Mouse (Mus musculus) forebrain, embryonic 10.5 days (tissue): ENCODE data around the gene Scamp1. TPM values are rescaled to one million over a fixed set of nuclear protein-coding genes. Genes with fewer than 3 reads are reported as not detected.
A peak's percentile ranks its signal among the peaks of the same experiment; 100 is the strongest.

Source experiments
- DNase-seq: peaks from one replicate; pipeline ENCODE4 v3.0.0-alpha.2; 2017; ENCODE audit warnings: low spot score; ENCODE audit errors: extremely low spot score
- H3K27ac ChIP-seq: fragments of 300-500 bp; sonication (generic); 2 replicates; pipeline ENCODE4 v1.5.1; 2016; ENCODE audit warnings: mild to moderate bottlenecking
- H3K27me3 ChIP-seq: fragments of 300-500 bp; sonication (generic); 2 replicates; pipeline ENCODE4 v1.6.1; 2016; ENCODE audit warnings: mild to moderate bottlenecking; ENCODE audit not compliant: poor library complexity, severe bottlenecking
- H3K36me3 ChIP-seq: fragments of 300-500 bp; sonication (generic); replicated peaks from 2 replicates; pipeline ENCODE4 v1.6.1; 2016; ENCODE audit warnings: mild to moderate bottlenecking, moderate library complexity
- H3K4me1 ChIP-seq: fragments of 300-500 bp; sonication (generic); 2 replicates; pipeline ENCODE4 v1.6.1; 2016
- H3K4me3 ChIP-seq: fragments of 300-500 bp; sonication (generic); 2 replicates; pipeline ENCODE4 v1.5.1; 2016; ENCODE audit warnings: mild to moderate bottlenecking, moderate library complexity
- H3K9me3 ChIP-seq: fragments of 300-500 bp; sonication (generic); 2 replicates; pipeline ENCODE4 v1.6.1; 2016; ENCODE audit warnings: mild to moderate bottlenecking, moderate library complexity
- WGBS: fragments of 180-500 bp; shearing (Covaris S2); methylation state at CpG from one replicate; pipeline ENCODE4 v1.1.7; 2016; 5-methylcytosine and 5-hydroxymethylcytosine counted together
- polyA plus RNA-seq: library from polyadenylated mRNA; unstranded; fragments of >200 nt; fragmentation: Nextera tagmentation; extraction: Ambion mirVana; gene quantifications from 2 replicates; pipeline ENCODE4 v1.2.1, GENCODE M21; 2016

Scamp1 gene
- polyA plus RNA-seq, 1 experiment from 2014 or later = 27.3 TPM

DNA sequence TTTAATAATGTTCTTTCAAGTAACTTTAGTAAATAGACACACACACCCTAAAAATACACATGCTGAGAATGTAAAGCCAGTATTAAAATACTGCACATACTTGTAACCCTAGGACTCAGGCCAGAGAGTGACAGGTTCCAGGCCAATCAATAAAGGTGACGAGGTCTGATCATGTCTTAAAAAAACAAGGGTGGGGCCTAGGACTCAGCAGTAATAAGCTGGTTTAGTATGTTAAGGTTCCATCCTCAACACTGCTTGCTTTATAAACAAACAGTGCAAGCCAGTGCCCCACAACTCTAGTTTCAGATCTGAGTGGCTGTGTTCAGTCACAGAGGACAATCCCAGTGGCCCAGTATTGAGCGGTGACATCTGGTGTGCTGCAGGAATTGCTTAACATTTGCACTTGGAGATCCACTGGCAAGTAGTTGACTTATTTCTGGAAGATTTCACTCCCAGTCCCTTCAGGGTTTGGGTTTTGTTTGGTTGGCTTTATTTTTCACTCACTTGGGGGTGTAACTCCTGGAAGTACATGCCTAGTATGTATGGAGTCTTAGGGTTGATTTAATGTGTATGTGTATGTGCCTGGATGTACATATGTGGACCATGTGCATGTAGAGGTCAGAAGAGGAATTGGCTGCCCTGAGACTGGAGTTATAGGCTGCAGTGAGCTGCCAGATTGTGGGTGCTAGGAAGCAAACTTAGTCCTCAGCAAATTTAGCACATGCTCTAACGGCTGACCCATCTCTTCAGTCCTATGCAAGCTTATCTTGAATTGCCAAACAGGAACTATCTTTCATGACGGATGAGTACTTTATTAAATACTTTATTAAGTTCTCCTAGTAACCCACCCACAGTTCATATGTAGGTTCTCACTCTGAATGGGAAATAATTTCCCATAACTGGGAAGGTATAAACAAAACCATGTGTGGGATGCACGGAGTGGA lies 104.9 kb downstream of the Scamp1 start:
- Histone ChIP-seq H3K4me3 (no peak overlapping the region), H3K36me3 (peaks cover 10% of the 10 kb centered on the region), H3K27me3 (peaks cover 48% of the 10 kb centered on the region), H3K27ac (no peak overlapping the region), H3K4me1 (peaks cover 15% of the 10 kb centered on the region), H3K9me3 (no peaks in the 10 kb centered on the region)
- WGBS = 93% methylated on average over 5 of the region's 5 CpGs
- no peak for DNase-seq

DNA sequence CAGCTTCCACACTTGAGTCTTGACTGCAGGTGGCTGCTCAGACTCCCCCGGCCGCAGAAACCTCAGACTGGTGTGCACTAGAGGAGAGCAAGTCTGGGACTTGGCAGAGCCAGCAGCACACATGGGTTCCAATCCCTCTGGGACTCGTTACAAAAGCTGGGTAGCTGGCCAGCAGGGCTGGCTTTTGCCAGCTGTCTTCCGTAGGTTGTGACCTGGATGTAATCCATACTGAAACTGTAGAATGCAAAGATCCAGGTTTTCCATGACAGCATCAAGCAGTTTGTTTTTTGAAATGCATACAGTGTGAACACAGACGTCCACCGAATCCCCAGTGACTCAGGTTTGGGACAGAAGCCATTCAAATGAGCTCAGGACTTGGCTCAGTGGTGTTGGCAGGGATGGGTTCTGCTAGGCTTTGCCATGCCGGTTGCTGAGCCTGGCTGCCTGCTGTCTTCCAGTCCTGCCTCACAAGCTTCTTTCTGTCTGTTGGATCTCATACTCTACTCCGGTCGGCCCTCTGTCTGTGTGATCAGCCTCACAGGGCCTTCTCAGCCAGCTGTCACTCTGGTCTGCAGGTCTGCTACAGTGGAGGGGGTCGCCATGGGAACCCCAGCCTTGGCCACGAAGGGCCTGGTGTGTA lies 107.1 kb downstream of the Scamp1 start:
- Histone ChIP-seq H3K9me3 (no peaks in the 10 kb centered on the region), H3K36me3 (peaks cover 4% of the 10 kb centered on the region), H3K4me3 (no peak overlapping the region), H3K4me1 (peaks cover 38% of the 10 kb centered on the region), H3K27me3 (peaks cover 50% of the 10 kb centered on the region), H3K27ac (0 out of 2 replicates have a peak overlapping the region, but pooled peaks have one; percentile 12)
- WGBS = 81% methylated on average over 11 of the region's 11 CpGs
- DNase-seq = no peak

DNA sequence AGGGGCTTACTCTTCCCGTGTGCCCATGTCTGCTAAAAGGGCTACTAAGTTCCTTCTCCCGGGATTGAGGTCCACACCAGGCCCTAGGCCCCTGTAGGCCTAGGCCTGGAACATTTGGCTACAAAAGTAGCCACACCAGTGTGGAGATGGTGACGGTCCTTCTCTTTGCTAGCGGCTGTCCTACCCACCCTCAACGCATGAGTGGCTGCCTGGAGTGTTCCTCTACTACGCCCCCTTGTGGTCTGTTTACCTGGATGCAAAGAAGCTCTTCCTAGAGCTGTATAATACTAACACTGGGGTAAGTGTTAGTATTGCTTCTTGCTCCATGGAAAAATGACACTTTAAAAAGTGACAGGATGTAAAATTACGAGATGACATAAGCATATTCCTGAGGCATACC lies 108.5 kb downstream of the Scamp1 start:
- H3K4me1 ChIP-seq = peaks cover 51% of the 10 kb centered on the region

DNA sequence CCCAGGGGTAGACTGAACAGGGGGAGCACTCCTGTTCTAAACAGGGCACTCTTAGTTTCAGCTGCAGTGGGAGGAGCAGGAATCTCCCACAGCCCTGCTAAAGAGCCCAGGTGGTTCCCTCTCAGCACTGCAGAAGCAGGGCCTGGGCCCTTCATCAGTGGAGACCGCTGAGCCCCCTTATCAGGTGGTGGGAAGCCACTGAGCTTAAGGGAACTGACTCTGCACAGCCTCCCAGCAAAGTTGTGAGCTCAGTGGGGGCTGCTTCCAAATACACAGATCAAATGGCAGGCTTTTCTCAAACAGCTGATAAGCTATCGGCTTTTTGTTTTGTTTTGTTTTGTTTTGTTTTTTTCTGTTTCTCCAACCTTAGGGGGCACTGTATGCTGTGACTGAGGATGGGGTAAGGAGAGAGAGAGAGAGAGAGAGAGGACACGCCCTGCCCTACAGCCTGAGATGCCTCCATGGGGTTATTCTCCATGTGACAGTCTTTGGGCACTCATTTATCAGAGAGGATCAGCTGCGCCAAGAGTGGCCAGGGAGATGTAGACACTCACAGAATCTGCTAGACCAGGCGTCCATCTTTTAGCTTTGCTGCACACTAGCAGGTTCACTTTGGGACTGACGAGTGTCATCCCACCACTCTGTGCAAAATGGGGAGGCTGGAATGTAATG lies 110.1 kb downstream of the Scamp1 start:
- peaks cover 4% of the 10 kb centered on the region for H3K36me3 ChIP-seq
- WGBS = 49% methylated on average over 6 of the region's 6 CpGs
- no peak for DNase-seq
- no peak overlapping the region for H3K27ac ChIP-seq
- H3K4me1 ChIP-seq = peaks cover 63% of the 10 kb centered on the region
- peaks cover 71% of the 10 kb centered on the region for H3K27me3 ChIP-seq
- no peaks in the 10 kb centered on the region for H3K9me3 ChIP-seq
- H3K4me3 ChIP-seq = peak overlapping the region; percentile 62; the same call in 1 of the 2 replicates

More for the DNA sequence above, 108.5 kb downstream of the Scamp1 start:
- WGBS = 53% methylated on average over 7 of the region's 7 CpGs
- Histone ChIP-seq H3K27ac (no peak overlapping the region), H3K4me3 (no peak overlapping the region), H3K27me3 (peaks cover 55% of the 10 kb centered on the region), H3K36me3 (peaks cover 4% of the 10 kb centered on the region), H3K9me3 (no peaks in the 10 kb centered on the region)
- no peak for DNase-seq

DNA sequence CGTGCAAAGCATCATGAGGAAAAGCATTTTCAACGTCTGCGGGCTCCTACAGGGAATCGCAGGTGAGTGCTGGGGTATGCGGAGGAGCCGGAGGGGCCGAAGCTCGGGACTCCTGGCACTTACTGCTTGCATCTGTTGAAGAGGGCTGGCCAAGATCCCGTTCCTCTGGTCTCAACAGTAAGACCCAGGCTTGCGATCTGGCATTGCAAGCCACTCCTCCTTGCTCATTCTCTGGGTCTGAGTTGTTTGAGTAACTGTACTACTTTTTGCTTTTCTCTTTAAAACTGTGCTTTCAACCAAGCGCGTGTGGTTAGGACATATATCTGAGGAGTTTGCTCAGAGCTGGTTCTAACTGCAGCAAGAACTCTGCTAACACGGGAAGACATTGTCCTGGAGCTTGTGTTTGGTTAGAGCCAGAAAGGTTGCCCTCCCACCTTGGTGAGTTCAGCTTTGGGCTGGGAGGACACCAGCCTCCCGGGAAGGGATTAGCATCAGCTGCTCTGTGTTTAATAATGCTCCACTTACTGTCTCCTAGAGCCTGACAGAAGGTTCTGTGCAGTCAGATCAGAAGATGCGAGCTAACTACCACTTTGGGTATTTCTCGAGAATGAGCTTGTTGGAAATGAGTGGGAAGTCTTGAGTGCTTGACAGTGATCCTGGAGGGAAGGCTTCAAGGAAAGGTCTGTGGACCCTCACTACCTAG lies 110.9 kb downstream of the Scamp1 start:
- Histone ChIP-seq H3K4me3 (peak overlapping the region; percentile 62), H3K36me3 (peaks cover 4% of the 10 kb centered on the region), H3K9me3 (no peaks in the 10 kb centered on the region), H3K27me3 (peaks cover 79% of the 10 kb centered on the region), H3K4me1 (peaks cover 63% of the 10 kb centered on the region), H3K27ac (peak overlapping the region; percentile 79)
- no peak for DNase-seq
- 11% methylated on average over 16 of the region's 16 CpGs for WGBS

DNA sequence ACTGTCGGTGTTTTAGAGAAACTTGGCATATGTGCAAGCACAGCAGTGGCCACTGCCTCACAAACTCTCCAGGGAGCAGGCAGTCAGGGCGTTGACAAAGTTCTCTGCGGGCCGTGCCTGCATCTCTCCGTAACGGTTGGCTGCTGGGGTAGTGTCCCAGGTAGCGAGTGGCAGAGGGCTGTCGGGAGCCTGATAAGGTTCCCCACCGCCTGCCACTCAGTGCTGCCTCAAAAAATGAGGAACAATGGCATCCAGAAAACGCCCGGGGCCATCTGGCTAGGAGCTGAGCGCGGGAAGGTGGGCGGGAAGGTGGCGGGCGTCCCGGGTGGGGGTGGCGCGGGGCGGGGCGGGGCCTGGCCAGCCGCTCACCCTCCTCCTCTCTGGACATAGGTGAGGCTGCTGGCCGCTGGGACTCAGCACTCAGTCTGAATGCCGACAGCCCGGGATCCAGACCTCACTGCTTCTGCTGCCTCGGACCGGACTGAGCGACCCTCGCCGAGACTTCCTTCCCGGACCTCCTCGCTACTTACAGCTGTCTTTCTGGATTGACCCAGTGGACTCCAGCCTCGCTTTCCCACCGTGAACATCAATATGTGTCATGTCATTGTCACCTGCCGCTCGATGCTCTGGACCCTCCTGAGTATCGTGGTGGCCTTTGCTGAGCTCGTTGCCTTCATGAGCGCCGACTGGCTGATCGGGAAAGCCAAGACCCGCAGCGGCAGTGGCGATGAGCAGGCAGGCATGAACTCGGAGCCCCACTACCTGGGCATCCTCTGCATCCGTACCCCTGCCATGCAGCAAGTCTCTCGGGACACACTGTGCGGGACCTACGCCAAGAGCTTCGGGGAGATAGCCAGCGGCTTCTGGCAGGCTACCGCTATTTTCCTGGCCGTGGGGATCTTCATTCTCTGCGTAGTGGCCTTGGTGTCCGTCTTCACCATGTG lies 111.8 kb downstream of the Scamp1 start:
- peak overlapping the region; percentile 62 for H3K4me3 ChIP-seq
- WGBS = 1% methylated on average over 54 of the region's 55 CpGs
- peak overlapping the region; percentile 79 for H3K27ac ChIP-seq
- H3K27me3 ChIP-seq = peaks cover 88% of the 10 kb centered on the region
- H3K9me3 ChIP-seq = no peaks in the 10 kb centered on the region
- H3K36me3 ChIP-seq = peaks cover 4% of the 10 kb centered on the region; the same call in 1 of the 2 replicates
- H3K4me1 ChIP-seq = peaks cover 59% of the 10 kb centered on the region
- DNase-seq = peak; percentile 58

DNA sequence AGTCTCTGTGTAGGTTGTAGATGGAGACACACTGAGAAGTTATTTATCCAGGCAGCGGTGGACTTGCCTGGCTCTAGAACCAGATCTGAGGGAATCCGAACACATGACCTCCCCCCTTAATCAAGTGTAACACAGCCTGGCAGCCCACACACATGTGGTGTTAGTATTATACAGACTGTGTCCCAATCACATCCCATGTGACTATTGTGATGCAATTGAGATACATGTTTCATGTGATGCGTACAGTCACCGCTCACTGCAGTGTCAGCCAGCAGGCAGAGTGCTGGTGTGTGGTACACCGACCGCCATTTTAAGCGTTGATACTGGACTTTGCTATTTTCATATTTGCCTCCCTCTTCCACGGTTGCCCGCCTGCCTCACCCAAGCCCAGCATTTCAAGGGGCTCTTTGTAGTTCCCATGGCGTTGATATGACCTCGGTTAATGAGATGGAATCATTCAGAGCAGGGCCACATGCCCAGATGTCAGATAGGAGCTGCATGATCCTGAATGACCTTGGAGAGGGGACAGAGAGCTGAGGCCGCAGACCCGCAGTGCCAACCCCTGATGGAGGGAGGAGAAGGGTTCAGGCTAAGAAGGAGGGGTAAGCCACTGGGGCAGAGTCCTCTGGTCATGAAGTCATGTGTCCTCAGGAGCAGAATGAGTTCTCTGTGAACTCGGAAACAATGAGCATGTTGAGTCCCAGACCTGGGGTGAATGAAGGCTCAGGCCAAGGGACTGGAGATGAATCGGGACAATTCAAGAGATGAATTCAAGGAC lies 112.9 kb downstream of the Scamp1 start:
- Histone ChIP-seq H3K27me3 (peaks cover 92% of the 10 kb centered on the region), H3K4me1 (peaks cover 50% of the 10 kb centered on the region), H3K27ac (no peak overlapping the region), H3K9me3 (no peaks in the 10 kb centered on the region), H3K36me3 (peaks cover 4% of the 10 kb centered on the region; the same call in 1 of the 2 replicates), H3K4me3 (peak overlapping the region; percentile 62; the same call in 1 of the 2 replicates)
- DNase-seq = no peak
- WGBS = 83% methylated on average over 15 of the region's 15 CpGs

DNA sequence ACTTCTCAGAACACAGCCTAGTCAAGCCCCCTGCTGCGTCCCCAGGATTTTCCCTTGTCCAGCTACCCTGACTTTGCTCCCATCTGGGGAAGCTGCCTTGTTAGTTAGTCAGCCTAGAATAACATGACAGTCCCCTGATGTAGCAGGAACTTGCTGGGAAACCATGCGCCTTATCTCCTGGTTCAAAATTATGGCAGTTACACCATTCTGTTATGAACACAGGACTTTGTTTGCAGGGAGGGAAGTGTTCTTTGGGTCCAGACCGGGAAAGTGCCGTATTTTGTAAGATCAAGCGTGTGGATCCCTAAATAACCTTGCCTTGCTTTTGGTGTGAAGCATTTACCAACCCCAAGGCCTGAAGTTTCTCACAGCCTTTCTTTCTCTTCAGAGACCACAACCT lies 114.0 kb downstream of the Scamp1 start:
- WGBS = 22% methylated on average over 5 of the region's 5 CpGs
- DNase-seq = no peak
- Histone ChIP-seq H3K9me3 (no peaks in the 10 kb centered on the region), H3K4me3 (no peak overlapping the region), H3K4me1 (peaks cover 51% of the 10 kb centered on the region), H3K27ac (no peak overlapping the region), H3K27me3 (peaks cover 86% of the 10 kb centered on the region), H3K36me3 (no peaks in the 10 kb centered on the region)

DNA sequence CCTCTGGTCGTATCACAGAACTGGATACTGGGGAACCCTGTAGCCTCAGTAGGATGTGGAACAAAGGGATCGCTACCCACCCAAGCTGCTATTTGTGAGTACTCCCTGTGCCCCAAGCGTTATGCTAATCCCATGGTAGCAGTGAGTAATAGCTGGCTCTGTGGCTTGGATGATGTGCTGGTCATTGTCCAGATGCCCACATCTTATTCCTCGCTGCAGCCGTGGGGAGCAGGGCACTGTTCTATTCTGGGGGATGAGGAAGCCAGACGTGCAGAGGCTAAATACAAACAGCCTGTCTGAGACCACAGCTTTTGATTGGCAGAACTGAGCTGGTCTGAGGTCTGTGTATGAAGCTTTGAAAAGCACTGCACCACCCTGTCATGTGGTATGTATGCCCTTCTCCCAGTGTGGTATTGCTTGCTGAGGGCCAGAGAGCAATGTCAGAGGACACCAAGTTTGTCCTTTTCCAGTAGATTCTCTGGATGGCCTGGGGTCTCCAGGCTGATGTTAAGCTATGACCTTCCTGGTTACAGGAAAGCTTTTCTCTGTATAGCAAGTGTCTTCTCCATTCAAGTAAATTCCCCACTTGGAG lies 116.2 kb downstream of the Scamp1 start:
- 65% methylated on average over 6 of the region's 6 CpGs for WGBS
- no peak overlapping the region for H3K4me3 ChIP-seq
- H3K27ac ChIP-seq = no peak overlapping the region
- no peak for DNase-seq
- H3K9me3 ChIP-seq = no peaks in the 10 kb centered on the region
- H3K36me3 ChIP-seq = no peaks in the 10 kb centered on the region
- H3K4me1 ChIP-seq = peaks cover 40% of the 10 kb centered on the region
- H3K27me3 ChIP-seq = peaks cover 64% of the 10 kb centered on the region

DNA sequence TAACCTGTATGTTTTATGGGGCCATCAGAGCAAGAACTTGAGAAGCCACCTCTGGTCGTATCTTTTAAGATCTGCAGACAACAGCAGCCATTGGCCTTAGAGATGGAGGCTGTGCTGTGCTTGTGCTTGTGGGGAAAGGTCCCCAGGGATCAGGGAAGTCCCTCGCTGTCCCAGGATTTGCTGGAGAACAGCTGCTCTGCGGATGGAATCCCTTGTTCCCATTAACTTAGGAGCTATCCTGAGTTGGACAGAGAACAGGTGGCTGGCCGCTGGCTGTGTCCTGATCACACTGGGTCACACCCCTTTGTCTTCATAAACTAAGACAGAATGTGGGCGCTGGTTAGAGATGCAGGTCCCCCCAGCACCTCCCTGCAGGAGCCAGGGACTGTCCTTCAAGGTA lies 117.3 kb downstream of the Scamp1 start:
- Histone ChIP-seq H3K36me3 (no peaks in the 10 kb centered on the region), H3K9me3 (no peaks in the 10 kb centered on the region), H3K27ac (no peak overlapping the region), H3K4me3 (no peak overlapping the region), H3K4me1 (peaks cover 29% of the 10 kb centered on the region), H3K27me3 (peaks cover 53% of the 10 kb centered on the region)
- DNase-seq = no peak
- WGBS = 91% methylated on average over 5 of the region's 5 CpGs
